Mouse (Mus musculus): ENCODE results near the gene Slc39a13.
"Not testable (repeated sequence)": the region's sequence is repeated elsewhere in the genome, so short reads cannot be mapped to it uniquely, and the experiment has no call there.

Gene Slc39a13

GRCm38 (mm10) chr2:91053181-91053933 is 16.9 kb downstream of the Slc39a13 start:
- H3K4me3 ChIP-seq (replicated peaks; ENCODE audit: low read length), result peak overlapping the region; percentile 98
- TF ChIP-seq POU5F1 (IDR thresholded peaks at IDR 0.05; ENCODE audit: borderline replicate concordance, low read length) (no peak), NANOG (IDR thresholded peaks at IDR 0.05; ENCODE audit: borderline replicate concordance, low read length) (no peak), CTCF (conservative IDR thresholded peaks at IDR 0.05; ENCODE audit: low read length) (no peak)

GRCm38 (mm10) chr2:91052752-91053151 is 17.5 kb downstream of the Slc39a13 start:
- peaks cover 43% of the 10 kb centered on the region for H3K4me1 ChIP-seq (replicated peaks; ENCODE audit: low read depth, low read length)
- H3K36me3 ChIP-seq (ENCODE audit: insufficient read depth, low read length), result peaks cover 38% of the 10 kb centered on the region
- no peak overlapping the region for H3K4me3 ChIP-seq (replicated peaks; ENCODE audit: low read length)
- no peaks in the 10 kb centered on the region for H3K27me3 ChIP-seq (ENCODE audit: insufficient read depth, low read length)
- no peaks in the 10 kb centered on the region for H3K9me3 ChIP-seq (ENCODE audit: low read length)
- no peak for TF ChIP-seq CTCF (conservative IDR thresholded peaks at IDR 0.05; ENCODE audit: low read length)
- no peak for TF ChIP-seq NANOG (IDR thresholded peaks at IDR 0.05; ENCODE audit: borderline replicate concordance, low read length)
- no peak for TF ChIP-seq POU5F1 (IDR thresholded peaks at IDR 0.05; ENCODE audit: borderline replicate concordance, low read length)

More at GRCm38 (mm10) chr2:91053181-91053933, 16.9 kb downstream of the Slc39a13 start:
- H3K9me3 ChIP-seq (ENCODE audit: low read length), result no peaks in the 10 kb centered on the region
- H3K4me1 ChIP-seq (replicated peaks; ENCODE audit: low read depth, low read length), result peaks cover 36% of the 10 kb centered on the region
- peaks cover 44% of the 10 kb centered on the region for H3K36me3 ChIP-seq (ENCODE audit: insufficient read depth, low read length)
- no peaks in the 10 kb centered on the region for H3K27me3 ChIP-seq (ENCODE audit: insufficient read depth, low read length)

GRCm38 (mm10) chr2:91051917-91052316 is 18.3 kb downstream of the Slc39a13 start:
- Histone ChIP-seq H3K9me3 (ENCODE audit: low read length) (no peaks in the 10 kb centered on the region), H3K4me3 (replicated peaks; ENCODE audit: low read length) (no peak overlapping the region), H3K4me1 (replicated peaks; ENCODE audit: low read depth, low read length) (peaks cover 50% of the 10 kb centered on the region), H3K36me3 (ENCODE audit: insufficient read depth, low read length) (peaks cover 29% of the 10 kb centered on the region), H3K27me3 (ENCODE audit: insufficient read depth, low read length) (no peaks in the 10 kb centered on the region)
- TF ChIP-seq NANOG (IDR thresholded peaks at IDR 0.05; ENCODE audit: borderline replicate concordance, low read length), result no peak
- TF ChIP-seq POU5F1 (IDR thresholded peaks at IDR 0.05; ENCODE audit: borderline replicate concordance, low read length), result no peak
- TF ChIP-seq CTCF (conservative IDR thresholded peaks at IDR 0.05; ENCODE audit: low read length), result no peak

- Histone ChIP-seq H3K9me3 (ENCODE audit: low read length) (no peaks in the 10 kb centered on the region), H3K27me3 (ENCODE audit: insufficient read depth, low read length) (peaks cover 17% of the 10 kb centered on the region), H3K4me1 (replicated peaks; ENCODE audit: low read depth, low read length) (peaks cover 62% of the 10 kb centered on the region), H3K4me3 (replicated peaks; ENCODE audit: low read length) (no peak overlapping the region), H3K36me3 (ENCODE audit: insufficient read depth, low read length) (peaks cover 6% of the 10 kb centered on the region)
- TF ChIP-seq POU5F1 (IDR thresholded peaks at IDR 0.05; ENCODE audit: borderline replicate concordance, low read length) (no peak), NANOG (IDR thresholded peaks at IDR 0.05; ENCODE audit: borderline replicate concordance, low read length) (no peak), CTCF (conservative IDR thresholded peaks at IDR 0.05; ENCODE audit: low read length) (no peak)
Observed at GRCm38 (mm10) chr2:91047359-91047758, 22.9 kb downstream of the Slc39a13 start.

- H3K27me3 ChIP-seq (ENCODE audit: insufficient read depth, low read length), result peaks cover 32% of the 10 kb centered on the region
- peaks cover 72% of the 10 kb centered on the region for H3K4me1 ChIP-seq (replicated peaks; ENCODE audit: low read depth, low read length)
- not testable (repeated sequence) for H3K36me3 ChIP-seq (ENCODE audit: insufficient read depth, low read length); H3K9me3 ChIP-seq (ENCODE audit: low read length)
- H3K4me3 ChIP-seq (replicated peaks; ENCODE audit: low read length), result peak overlapping the region; percentile 60; the same call in 1 of the 2 replicates
Observed at GRCm38 (mm10) chr2:91045805-91046204, 24.4 kb downstream of the Slc39a13 start.

GRCm38 (mm10) chr2:91044727-91045126 is 25.5 kb downstream of the Slc39a13 start:
- TF ChIP-seq NANOG (IDR thresholded peaks at IDR 0.05; ENCODE audit: borderline replicate concordance, low read length) (no peak), POU5F1 (IDR thresholded peaks at IDR 0.05; ENCODE audit: borderline replicate concordance, low read length) (no peak), CTCF (conservative IDR thresholded peaks at IDR 0.05; ENCODE audit: low read length) (no peak)
- peaks cover 36% of the 10 kb centered on the region for H3K27me3 ChIP-seq (ENCODE audit: insufficient read depth, low read length)
- no peaks in the 10 kb centered on the region for H3K9me3 ChIP-seq (ENCODE audit: low read length)
- H3K4me3 ChIP-seq (replicated peaks; ENCODE audit: low read length), result peak overlapping the region; percentile 60
- no peaks in the 10 kb centered on the region for H3K36me3 ChIP-seq (ENCODE audit: insufficient read depth, low read length)
- H3K4me1 ChIP-seq (replicated peaks; ENCODE audit: low read depth, low read length), result peaks cover 72% of the 10 kb centered on the region

- H3K4me1 ChIP-seq (replicated peaks; ENCODE audit: low read depth, low read length), result peaks cover 55% of the 10 kb centered on the region
- H3K27me3 ChIP-seq (ENCODE audit: insufficient read depth, low read length), result peaks cover 36% of the 10 kb centered on the region
- TF ChIP-seq POU5F1 (IDR thresholded peaks at IDR 0.05; ENCODE audit: borderline replicate concordance, low read length), result no peak
- no peak for TF ChIP-seq CTCF (conservative IDR thresholded peaks at IDR 0.05; ENCODE audit: low read length)
- TF ChIP-seq NANOG (IDR thresholded peaks at IDR 0.05; ENCODE audit: borderline replicate concordance, low read length), result no peak
- no peaks in the 10 kb centered on the region for H3K9me3 ChIP-seq (ENCODE audit: low read length)
- H3K36me3 ChIP-seq (ENCODE audit: insufficient read depth, low read length), result no peaks in the 10 kb centered on the region
- H3K4me3 ChIP-seq (replicated peaks; ENCODE audit: low read length), result peak overlapping the region; percentile 55
Observed at GRCm38 (mm10) chr2:91042651-91043398, 27.4 kb downstream of the Slc39a13 start.

- peaks cover 36% of the 10 kb centered on the region for H3K27me3 ChIP-seq (ENCODE audit: insufficient read depth, low read length)
- TF ChIP-seq CTCF (conservative IDR thresholded peaks at IDR 0.05; ENCODE audit: low read length) (no peak), POU5F1 (IDR thresholded peaks at IDR 0.05; ENCODE audit: borderline replicate concordance, low read length) (no peak)
- no peaks in the 10 kb centered on the region for H3K36me3 ChIP-seq (ENCODE audit: insufficient read depth, low read length)
Observed at GRCm38 (mm10) chr2:91041786-91042185, 28.4 kb downstream of the Slc39a13 start.

More at GRCm38 (mm10) chr2:91041786-91042185, 28.4 kb downstream of the Slc39a13 start:
- H3K4me3 ChIP-seq (replicated peaks; ENCODE audit: low read length), result no peak overlapping the region
- H3K9me3 ChIP-seq (ENCODE audit: low read length), result no peaks in the 10 kb centered on the region
- peaks cover 46% of the 10 kb centered on the region for H3K4me1 ChIP-seq (replicated peaks; ENCODE audit: low read depth, low read length)

Measured in E14TG2a.4 (cell line).